Mouse (Mus musculus) layer of hippocampus, adult 9-10 months (tissue): ENCODE results near the gene Prkcb.

Source experiments
- DNase-seq: peaks from one replicate; pipeline ENCODE4 v3.0.0; 2022; ENCODE audit warnings: low spot score

Gene Prkcb

GRCm38 (mm10) chr7:122467831-122468230 is 179.3 kb downstream of the Prkcb start:
- no peak for DNase-seq

DNA sequence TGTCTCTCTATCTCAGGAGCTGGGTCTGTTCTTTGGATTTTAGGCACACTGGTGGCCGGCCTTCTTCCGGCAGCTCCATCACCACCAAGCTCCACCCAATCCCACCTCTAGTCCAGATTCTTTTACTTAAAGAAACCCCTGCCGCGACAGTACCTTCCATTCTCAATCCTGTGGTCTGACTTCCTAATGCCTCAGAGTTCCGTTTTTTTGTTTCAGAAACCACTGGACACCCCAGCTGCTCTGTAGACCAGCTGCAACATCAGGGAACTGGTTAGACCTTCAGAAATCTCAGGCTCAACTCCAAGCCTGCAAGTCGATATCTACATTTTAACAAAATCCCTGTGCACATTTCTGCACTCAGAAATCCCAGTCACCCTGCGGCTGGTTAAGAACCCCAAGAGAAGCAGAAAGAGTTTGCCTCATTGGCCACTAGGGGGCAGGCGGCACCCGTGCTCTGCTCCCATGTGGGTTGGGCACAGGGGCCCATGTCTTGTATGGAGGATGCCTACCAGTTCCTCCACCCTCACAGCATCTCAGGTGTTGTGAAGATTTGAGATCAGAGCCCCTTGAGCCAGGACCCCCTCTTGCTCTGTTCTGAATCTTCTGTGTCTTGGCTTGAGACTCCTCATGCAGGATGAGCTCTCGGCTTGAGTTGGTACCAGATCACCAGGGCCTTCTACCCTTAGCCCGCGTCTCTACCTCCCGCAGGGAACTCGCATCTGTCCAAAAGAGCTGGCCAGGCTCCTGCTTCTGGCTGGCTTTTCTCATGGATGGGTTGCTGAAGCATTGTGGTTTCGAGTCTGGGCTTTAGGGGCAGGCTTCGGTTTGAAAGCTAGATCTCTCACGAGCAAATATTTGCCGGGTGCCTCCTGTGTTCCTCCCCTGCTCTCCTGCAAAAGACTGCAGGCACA is 182.1 kb downstream of the Prkcb start:
- DNase-seq = peak; percentile 43

DNA sequence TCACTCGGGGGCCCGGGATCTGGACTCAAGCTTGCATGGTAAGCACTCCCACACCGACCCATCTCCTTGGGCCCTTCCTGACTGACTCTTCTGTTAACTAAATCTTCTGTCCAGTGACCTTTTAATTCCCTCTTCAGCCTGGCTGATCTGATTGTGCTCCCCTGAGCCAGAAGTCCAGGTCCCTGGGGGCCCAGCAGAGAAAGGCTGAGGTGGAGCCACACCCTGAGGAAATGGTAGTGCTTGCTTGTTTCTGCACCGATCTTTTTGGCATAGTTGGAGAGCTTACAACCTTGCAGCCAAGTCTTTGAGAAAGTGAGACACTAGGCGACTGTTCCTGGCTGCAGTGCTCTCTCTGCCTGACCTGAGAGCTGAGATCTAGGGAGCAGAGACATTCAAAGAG is 183.7 kb downstream of the Prkcb start:
- no peak for DNase-seq

- no peak for DNase-seq
These were observed 186.5 kb downstream of the Prkcb start for GRCm38 (mm10) chr7:122475038-122475437.

GRCm38 (mm10) chr7:122476697-122477096 is 188.1 kb downstream of the Prkcb start:
- no peak for DNase-seq

GRCm38 (mm10) chr7:122477118-122477517 is 188.6 kb downstream of the Prkcb start:
- DNase-seq = no peak

DNA sequence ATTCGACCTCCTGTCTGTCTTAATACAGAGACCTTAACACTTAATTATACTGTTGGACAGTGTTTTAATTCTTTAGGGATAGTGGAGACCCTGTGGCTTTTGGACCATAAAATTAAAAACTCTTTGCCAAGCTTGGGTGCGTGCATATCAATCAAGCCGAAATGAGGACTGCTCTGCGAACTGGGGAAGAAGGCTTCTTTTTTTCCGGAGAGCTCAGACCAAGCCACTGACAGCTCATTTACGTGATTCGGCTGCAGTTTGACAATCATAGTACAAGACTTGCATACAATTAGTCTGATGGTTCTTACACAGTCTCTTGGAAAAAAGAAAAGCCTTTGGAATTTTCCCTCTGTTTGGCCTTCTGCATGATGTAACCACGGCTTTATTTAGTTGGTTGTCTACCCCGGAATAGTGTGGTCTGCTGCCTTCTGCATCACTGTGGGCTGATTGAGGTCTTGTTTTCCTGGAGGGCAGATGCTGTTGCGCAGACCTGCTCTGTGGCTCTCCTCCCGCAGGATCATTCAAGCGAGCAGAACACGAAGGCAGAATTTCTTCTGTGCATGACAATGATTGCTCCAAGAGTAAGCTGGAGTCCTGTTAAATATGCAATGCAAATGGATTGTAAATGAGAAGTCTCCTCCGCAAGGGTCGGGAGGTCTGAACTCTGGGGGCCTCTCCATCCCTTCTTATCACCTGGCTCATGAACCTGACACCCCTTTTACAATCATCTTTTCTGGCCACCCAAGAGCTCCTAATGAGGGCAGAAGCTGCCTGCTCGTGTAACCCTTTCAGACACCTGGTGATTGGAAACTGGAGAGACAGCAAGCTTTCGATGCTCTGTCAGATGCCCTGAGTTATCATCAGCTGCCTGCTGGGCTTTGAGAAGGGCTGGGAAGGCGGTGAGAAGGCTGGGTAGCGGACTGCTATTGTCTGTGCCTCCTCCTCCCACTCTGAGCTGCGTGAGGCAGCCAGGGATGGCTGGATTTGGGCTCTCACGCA is 189.3 kb downstream of the Prkcb start:
- no peak for DNase-seq

DNA sequence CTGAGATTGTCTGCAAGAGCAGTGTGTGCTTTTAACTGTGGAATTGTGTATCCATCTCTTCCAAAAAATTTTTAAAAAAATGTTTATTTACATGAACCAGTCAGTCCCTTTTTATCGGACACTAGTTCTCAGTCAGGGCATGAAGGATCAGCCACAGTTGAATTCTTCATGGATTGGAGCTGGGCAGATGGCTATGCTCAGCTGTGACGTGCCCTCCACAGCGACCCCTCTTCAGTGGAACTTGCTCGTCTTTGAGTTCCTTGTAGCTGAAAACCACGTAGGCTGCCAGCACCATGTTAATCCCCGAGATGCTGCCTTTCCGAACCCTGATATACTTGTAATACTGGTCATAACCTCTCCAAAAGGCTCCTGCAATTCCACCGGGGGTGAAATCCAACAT is 195.4 kb downstream of the Prkcb start:
- no peak for DNase-seq

GRCm38 (mm10) chr7:122487929-122488571 is 199.5 kb downstream of the Prkcb start:
- DNase-seq = no peak

DNA sequence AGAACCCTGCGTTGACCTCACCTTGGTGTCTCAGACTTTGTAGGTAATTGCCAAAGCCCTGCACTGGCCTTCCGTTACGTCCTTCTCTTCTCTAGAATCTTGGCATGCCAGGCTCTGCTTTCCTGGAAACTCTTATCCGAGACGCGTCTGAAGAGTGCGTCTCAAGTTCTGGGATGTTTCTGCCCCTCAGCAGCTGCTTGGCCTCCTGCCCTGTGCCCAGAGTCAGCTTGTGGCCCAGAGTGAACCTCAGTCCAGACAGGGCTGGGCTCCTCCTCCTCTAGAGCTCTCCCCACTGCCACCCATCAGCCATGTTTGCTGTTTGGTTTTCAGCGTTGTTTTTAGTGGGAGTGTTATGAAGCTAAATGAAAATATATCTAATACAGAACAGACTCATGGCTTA is 203.5 kb downstream of the Prkcb start:
- DNase-seq = no peak

GRCm38 (mm10) chr7:122492936-122493335 is 204.4 kb downstream of the Prkcb start:
- DNase-seq = no peak

DNA sequence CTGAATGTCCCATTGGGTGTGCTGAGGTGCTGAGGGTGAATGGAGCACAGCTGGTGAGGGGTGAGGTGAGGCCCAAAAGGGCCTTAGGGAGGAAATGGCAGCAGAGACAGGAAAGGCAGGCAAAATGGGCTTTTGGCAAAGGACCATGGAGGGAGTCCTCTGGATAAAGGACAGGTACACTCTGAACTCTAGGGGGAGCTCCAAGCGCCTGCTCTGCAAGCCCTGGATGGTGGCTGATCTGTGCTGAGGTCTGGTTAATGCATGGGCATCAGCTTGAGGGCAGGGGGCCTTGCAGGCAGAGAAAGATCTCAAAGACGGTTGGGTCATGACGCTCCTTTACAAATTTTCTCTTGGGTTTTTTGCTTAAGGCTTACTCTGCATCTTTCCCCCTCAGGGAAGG is 205.5 kb downstream of the Prkcb start:
- no peak for DNase-seq

DNA sequence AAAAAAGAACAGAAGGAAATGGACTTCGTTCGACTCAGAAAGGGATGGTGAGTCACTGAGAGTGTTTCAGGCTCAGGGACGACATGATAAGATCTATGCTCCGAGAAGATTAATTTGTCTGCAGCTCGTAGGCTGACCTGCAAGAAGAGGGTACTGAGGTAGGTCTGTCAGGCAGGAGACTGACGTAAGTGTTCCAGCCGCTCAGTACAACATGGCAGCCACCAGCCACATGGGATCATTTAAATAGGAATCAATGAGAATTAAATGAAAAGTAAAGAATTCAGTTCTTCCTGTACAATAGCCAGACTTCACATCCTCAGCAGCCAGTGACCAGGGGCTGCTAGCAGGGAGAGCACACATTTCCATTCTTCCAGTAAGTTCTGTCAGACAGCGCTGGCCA is 209.0 kb downstream of the Prkcb start:
- no peak for DNase-seq

- DNase-seq = no peak
These were observed 209.9 kb downstream of the Prkcb start for GRCm38 (mm10) chr7:122498461-122498860.

- DNase-seq = no peak
These were observed 211.4 kb downstream of the Prkcb start for GRCm38 (mm10) chr7:122499743-122500597.

GRCm38 (mm10) chr7:122506467-122506866 is 217.9 kb downstream of the Prkcb start:
- no peak for DNase-seq

DNA sequence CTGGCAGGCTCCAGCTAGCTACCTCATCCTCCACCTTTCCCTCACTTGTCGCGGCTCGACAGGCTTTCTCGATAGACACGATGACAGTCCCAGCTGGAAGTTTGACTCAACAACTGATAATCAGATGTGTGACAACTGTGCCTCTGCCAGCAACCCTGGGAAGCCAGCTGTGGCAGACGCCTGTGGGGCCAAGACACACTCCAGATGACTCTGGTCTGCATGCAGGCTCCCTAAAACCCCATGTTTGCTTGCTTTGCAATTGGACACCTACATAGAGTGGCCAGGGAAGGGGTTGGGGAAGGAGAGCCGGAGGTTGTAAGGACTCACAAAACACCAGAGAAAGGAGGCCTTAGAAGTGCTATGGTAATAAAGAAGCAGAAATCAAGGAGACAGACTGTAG is 221.4 kb downstream of the Prkcb start:
- no peak for DNase-seq

GRCm38 (mm10) chr7:122512430-122512966 is 223.9 kb downstream of the Prkcb start:
- DNase-seq = no peak

- no peak for DNase-seq
These were observed 232.5 kb downstream of the Prkcb start for GRCm38 (mm10) chr7:122520850-122521638.

GRCm38 (mm10) chr7:122528201-122528600 is 239.7 kb downstream of the Prkcb start:
- DNase-seq = no peak
